Mouse (Mus musculus) layer of hippocampus, postnatal 14 days (tissue): ENCODE data around the gene AI182371. TPM values are rescaled to one million over a fixed set of nuclear protein-coding genes. Genes with fewer than 3 reads are reported as not detected.

ENCODE experiments used
- DNase-seq, 2 experiments: peaks; one replicate each; pipeline ENCODE4 v3.0.0; 2021 to 2022; ENCODE audit warnings: low spot score in 2 of 2, mixed read lengths in 1 of 2
- total RNA-seq, 2 experiments: library from RNA; stranded (reverse); gene quantifications; 2 replicates each; pipeline ENCODE4 v1.2.3; 2021

The AI182371 gene
- total RNA-seq, 2 experiments from 2014 or later = 0.21 to 0.52 TPM

DNA sequence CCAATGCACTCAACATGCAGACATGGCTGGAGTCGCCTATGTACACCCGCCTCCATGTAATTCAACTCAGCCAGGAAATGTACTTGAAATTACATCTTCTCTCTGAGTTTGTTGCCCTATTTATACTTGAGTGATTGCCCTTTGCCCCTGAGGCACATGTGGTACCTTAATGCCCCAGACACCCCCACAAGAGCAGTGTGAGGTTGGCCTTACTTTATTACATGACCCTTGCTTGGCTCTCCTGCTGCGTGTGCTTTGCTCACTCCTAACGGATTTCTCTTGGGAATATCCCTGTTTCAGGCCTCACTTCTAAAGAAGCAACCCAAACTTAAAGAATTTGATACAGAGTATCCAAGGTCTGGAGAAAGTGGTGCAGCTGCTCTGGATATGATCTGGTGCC is 31.1 kb downstream of the AI182371 start:
- DNase-seq = no peak

DNA sequence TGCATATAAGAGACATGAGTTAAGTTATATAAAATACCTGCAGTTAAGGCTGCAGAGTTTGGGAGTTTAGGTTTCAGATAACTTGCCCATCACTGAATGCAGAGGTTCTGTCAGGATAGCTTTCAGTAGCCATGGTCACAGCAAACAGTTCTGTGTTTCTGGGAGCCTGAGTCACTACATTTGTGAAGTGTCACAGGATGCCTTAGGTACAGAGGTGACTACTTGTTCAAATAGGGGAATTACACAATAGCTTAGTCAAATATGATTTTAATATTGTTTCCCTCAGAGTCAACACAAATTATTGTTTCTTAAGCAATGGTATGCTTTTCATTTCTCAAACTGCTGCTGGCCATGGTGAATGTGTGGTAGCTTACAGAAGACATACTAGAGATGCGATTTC is 32.2 kb downstream of the AI182371 start:
- DNase-seq = no peak

DNA sequence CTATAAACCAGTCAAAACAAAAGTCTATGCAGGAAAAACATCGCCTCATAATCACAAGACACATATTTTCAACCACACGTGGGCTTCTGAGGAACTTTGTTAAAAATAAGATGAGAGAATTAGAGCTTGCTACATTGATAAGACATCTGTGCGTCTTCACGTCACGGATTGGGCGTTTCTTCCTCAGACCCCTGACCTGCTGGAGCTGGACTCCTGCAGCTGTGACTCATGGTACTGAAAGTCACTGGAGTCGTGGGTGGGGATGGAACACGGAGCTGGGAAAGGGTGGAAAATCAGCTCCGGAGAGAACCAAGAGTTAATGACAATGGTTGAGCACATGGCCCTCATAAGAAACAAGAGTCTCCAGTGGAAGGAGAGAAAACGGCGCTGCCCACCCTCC is 34.2 kb downstream of the AI182371 start:
- no peak for DNase-seq

GRCm38 (mm10) chr2:35066525-35067082 is 34.7 kb downstream of the AI182371 start:
- no peak for DNase-seq

DNA sequence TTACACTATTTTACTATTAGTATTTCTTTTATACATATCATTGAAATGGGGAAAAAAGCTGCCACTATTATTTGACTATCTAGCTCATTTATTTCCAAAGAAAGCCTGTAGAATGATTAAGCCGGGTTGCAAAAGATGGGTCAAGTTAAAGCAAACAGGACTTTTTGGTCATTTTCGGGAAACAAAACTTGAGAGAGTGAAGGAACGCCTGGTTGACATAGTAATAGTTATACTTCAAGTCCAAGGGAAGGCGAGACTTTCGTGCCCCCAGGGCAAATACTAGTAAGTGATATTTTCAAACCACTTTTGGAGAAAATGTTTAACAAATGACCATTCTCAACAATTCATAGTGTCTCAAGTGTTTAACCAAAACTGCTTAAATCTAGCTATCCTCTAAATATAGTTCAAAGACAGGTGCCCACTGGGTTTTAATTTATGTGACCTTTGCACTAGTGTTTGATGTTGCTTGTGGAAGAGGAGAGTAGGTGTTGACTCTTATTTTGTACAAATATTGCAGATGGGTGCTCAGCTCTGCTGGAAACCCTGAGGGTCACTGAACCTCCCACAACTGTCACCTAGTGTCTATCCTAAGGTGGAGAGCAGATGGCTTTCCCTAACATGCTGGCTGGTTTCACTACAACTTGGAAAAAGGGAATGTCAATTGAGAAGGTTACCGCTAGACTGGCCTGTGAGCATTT is 37.9 kb downstream of the AI182371 start:
- no peak for DNase-seq

GRCm38 (mm10) chr2:35061338-35061737 is 40.0 kb downstream of the AI182371 start, which contains the start of gene Hc:
TSS of gene Hc (minus strand) at chr2:35061438.
- DNase-seq = no peak

- DNase-seq = no peak
Measured at GRCm38 (mm10) chr2:35060897-35061296, 40.4 kb downstream of the AI182371 start.

DNA sequence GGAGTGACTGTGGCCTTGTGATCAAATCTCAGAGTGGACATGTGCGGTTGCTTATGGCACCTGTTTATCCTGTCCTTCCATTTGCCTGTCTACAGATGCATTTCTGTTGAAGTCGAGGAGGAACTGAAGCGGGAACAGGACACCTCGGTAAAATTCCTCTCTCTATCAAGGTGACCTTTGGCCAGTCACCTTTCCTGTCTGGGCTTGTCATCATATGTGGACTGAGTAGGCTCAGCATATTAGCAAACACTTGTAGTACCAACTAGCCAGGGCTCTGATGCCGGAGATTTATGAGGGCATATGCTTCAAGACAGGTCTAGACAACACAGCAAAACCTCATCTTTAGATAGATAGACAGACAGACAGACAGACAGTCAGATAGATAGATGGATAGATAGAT is 41.1 kb downstream of the AI182371 start:
- DNase-seq = no peak

- no peak for DNase-seq
Measured at GRCm38 (mm10) chr2:35058325-35058724, 43.0 kb downstream of the AI182371 start.

GRCm38 (mm10) chr2:35057243-35057642 is 44.1 kb downstream of the AI182371 start:
- DNase-seq = no peak

GRCm38 (mm10) chr2:35048851-35049250 is 52.5 kb downstream of the AI182371 start:
- DNase-seq = peak in 1 of 2 experiments; percentile 3

- peak in 1 of 2 experiments; percentile 7 for DNase-seq
Measured at GRCm38 (mm10) chr2:35044956-35045355, 56.4 kb downstream of the AI182371 start.

DNA sequence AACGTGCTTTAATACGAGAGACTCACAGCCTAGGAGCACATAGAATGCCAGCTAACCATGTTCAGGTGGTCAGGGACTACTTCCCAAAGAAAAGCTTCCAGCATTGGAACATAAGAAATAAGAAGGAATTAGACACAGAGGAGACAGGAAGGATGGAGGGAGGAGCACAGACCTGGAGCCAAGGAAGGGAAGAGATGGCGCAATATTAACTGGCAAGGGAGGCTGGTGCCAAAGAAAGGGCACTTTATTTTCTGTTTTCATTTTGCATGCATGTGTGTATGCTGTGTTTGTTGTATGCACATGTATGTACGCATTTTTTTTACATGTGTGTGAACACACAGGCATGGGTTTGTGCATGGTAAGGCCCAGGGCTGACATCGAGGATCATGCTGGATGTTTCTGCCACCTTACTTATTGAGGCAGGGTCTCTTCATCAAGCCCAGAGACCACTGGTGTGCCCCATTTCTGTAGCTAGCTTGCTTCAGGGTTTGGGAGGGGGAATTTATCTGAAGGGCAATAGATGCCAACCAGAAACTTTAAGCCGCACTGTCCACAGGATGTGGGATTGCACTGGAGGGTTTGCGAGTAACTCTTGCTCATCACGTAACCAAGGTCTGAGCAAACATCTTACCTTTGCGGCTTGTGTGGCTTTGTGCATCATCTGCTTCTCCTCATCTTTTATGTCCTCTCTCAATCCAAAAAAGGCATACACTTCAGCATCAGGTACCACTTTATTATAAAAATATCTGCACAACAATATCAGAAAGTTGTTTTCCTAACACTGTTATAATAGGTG is 62.6 kb downstream of the AI182371 start:
- no peak for DNase-seq

Other genes with a start within 250 kb of the AI182371 start
- gene Cutal, start 227.1 kb downstream of the AI182371 start, total RNA-seq = 1 to 10 TPM in 1 of 2 experiments, under 1 TPM in 1; 0.65 to 1.0 TPM
- 10 to 100 TPM; 37.3 to 42.7 TPM for gene Psmd5, start 226.6 kb downstream of the AI182371 start, total RNA-seq
- 1 to 10 TPM; 1.0 to 2.2 TPM for gene Phf19, start 187.5 kb downstream of the AI182371 start, total RNA-seq
- gene Traf1, start 139.8 kb downstream of the AI182371 start, total RNA-seq = 1 to 10 TPM; 1.1 to 3.0 TPM
- under 1 TPM; 0.18 to 0.67 TPM for gene Hc, start 40.1 kb downstream of the AI182371 start, total RNA-seq
- 10 to 100 TPM; 10.5 to 12.4 TPM for gene Cntrl, start 7.9 kb upstream of the AI182371 start, total RNA-seq
- gene Rab14, start 99.6 kb upstream of the AI182371 start, total RNA-seq = 100 to 1,000 TPM; 229 to 234 TPM
- gene Gsn, start 154.8 kb upstream of the AI182371 start, total RNA-seq = 10 to 100 TPM; 85.8 to 94.7 TPM
- 1 to 10 TPM; 8.0 to 8.2 TPM for gene Stom, start 235.4 kb upstream of the AI182371 start, total RNA-seq